Mouse (Mus musculus) limb, embryonic 14.5 days (tissue): Measurements from ENCODE around the gene Nfix. TPM values are rescaled to one million over a fixed set of nuclear protein-coding genes. Genes with fewer than 3 reads are reported as not detected.

ENCODE experiments used
- ATAC-seq: fragments of 200-750 bp; cut with Nextera tagmentation; 2 replicates; pipeline ENCODE4 v1.8.0; 2017; ENCODE audit warnings: low read depth, moderate number of reproducible peaks, moderate TSS enrichment; ENCODE audit not compliant: low FRiP score
- DNase-seq: peaks from one replicate; pipeline ENCODE4 v3.0.0-alpha.2; 2015; ENCODE audit warnings: low spot score
- H3K27ac ChIP-seq: fragments of 300-500 bp; sonication (generic); replicated peaks from 2 replicates; pipeline ENCODE4 v1.5.1; 2014; ENCODE audit warnings: low read depth, mild to moderate bottlenecking, low read length, moderate library complexity, mixed read lengths
- H3K27me3 ChIP-seq: fragments of 300-500 bp; sonication (generic); 2 replicates; pipeline ENCODE4 v1.6.1; 2014; ENCODE audit warnings: low read length, mixed read lengths; ENCODE audit not compliant: control insufficient read depth, insufficient read depth
- H3K36me3 ChIP-seq: fragments of 300-500 bp; sonication (generic); 2 replicates; pipeline ENCODE4 v1.6.1; 2014; ENCODE audit warnings: mild to moderate bottlenecking, low read length, moderate library complexity, mixed read lengths; ENCODE audit not compliant: control insufficient read depth, insufficient read depth
- H3K4me1 ChIP-seq: fragments of 300-500 bp; sonication (generic); 2 replicates; pipeline ENCODE4 v1.6.1; 2014; ENCODE audit warnings: antibody characterized with exemption, low read length, mixed read lengths; ENCODE audit not compliant: control insufficient read depth, insufficient read depth
- H3K4me2 ChIP-seq: fragments of 300-500 bp; sonication (generic); replicated peaks from 2 replicates; pipeline ENCODE4 v1.6.1; 2014; ENCODE audit warnings: low read depth, mild to moderate bottlenecking, low read length, moderate library complexity; ENCODE audit not compliant: severe bottlenecking
- H3K4me3 ChIP-seq: fragments of 300-500 bp; sonication (generic); replicated peaks from 2 replicates; pipeline ENCODE4 v1.5.1; 2014; ENCODE audit warnings: low read length
- H3K9ac ChIP-seq: fragments of 300-500 bp; sonication (generic); 2 replicates; pipeline ENCODE4 v1.6.1; 2014; ENCODE audit warnings: mild to moderate bottlenecking, low read depth, low read length, moderate library complexity; ENCODE audit not compliant: severe bottlenecking
- H3K9me3 ChIP-seq: fragments of 300-500 bp; sonication (generic); 2 replicates; pipeline ENCODE4 v1.6.1; 2016; ENCODE audit warnings: low read length; ENCODE audit not compliant: control insufficient read depth
- POLR2A ChIP-seq: fragments of 200-500 bp; IDR thresholded peaks from 2 replicates; pipeline ENCODE4 v1.8.0; 2012; ENCODE audit warnings: inconsistent platforms, mild to moderate bottlenecking, moderate library complexity, borderline replicate concordance; ENCODE audit not compliant: insufficient read depth, insufficient read length; ENCODE audit errors: extremely low read depth
- WGBS: fragments of 180-500 bp; shearing (Covaris S2); extraction: QIAGEN DNeasy Blood & Tissue Kit; methylation state at CpG from one replicate; pipeline ENCODE4 v1.1.7; 2014; 5-methylcytosine and 5-hydroxymethylcytosine counted together
- polyA plus RNA-seq, 2 experiments: library from polyadenylated mRNA; depleted of rRNA in 1 of 2; stranded (reverse) in 1 of 2; unstranded in 1 of 2; fragments of >200 nt; fragmentation: Nextera tagmentation in 1 of 2; extraction: Ambion mirVana in 1 of 2; gene quantifications; 2 replicates each; pipeline versions ENCODE4 v1.2.1 to v1.2.3; 2012 to 2014

The Nfix gene
- polyA plus RNA-seq, 2 experiments, result 81.2 to 100 TPM

DNA sequence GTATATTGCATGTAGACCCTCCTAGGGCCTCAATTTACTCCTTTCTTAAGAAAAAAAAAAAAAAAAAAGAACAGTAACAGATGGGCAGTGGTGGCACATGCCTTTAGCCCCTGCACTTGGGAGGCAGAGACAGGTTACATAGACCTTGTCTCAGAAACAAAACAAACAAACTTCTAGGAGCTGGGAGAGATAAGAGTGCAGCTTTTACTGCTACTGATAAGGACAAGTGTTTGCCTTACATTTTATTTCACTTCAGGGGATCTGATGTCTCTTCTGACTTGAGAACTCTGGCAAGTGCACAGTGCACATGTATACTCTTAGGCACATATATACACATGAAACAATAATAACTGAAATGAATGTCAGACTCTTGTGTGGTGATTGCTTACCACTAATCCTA is 142.9 kb downstream of the Nfix start:
- 0 out of 2 replicates have a peak overlapping the region, but pooled peaks have one; percentile 35 for H3K4me3 ChIP-seq
- H3K9ac ChIP-seq, result peak overlapping the region; percentile 57; the same call in 1 of the 2 replicates
- H3K9me3 ChIP-seq, result no peaks in the 10 kb centered on the region
- H3K27ac ChIP-seq, result peak overlapping the region; percentile 97
- H3K4me2 ChIP-seq, result peak overlapping the region; percentile 75
- no peaks in the 10 kb centered on the region for H3K36me3 ChIP-seq
- H3K27me3 ChIP-seq, result no peaks in the 10 kb centered on the region
- no peak for TF ChIP-seq POLR2A
- no peak for ATAC-seq
- peaks cover 55% of the 10 kb centered on the region for H3K4me1 ChIP-seq
- no peak for DNase-seq

GRCm38 (mm10) chr8:84656641-84657126 is 143.5 kb downstream of the Nfix start:
- H3K4me3 ChIP-seq, result peak overlapping the region; percentile 35
- H3K4me2 ChIP-seq, result peak overlapping the region; percentile 75
- peak overlapping the region; percentile 57 for H3K9ac ChIP-seq
- DNase-seq (peak; percentile 88), ATAC-seq (peak; percentile 63)
- 0% methylated on average over 23 of the region's 23 CpGs for WGBS
- no peaks in the 10 kb centered on the region for H3K36me3 ChIP-seq
- no peaks in the 10 kb centered on the region for H3K9me3 ChIP-seq
- no peaks in the 10 kb centered on the region for H3K27me3 ChIP-seq
- H3K27ac ChIP-seq, result peak overlapping the region; percentile 97
- TF ChIP-seq POLR2A, result no peak
- peaks cover 55% of the 10 kb centered on the region for H3K4me1 ChIP-seq

GRCm38 (mm10) chr8:84656191-84656525 is 144.0 kb downstream of the Nfix start:
- TF ChIP-seq POLR2A, result no peak
- Histone ChIP-seq H3K9ac (peak overlapping the region; percentile 57), H3K4me2 (peak overlapping the region; percentile 75), H3K4me3 (peak overlapping the region; percentile 35), H3K27ac (peak overlapping the region; percentile 97), H3K36me3 (no peaks in the 10 kb centered on the region), H3K27me3 (no peaks in the 10 kb centered on the region), H3K4me1 (peaks cover 55% of the 10 kb centered on the region), H3K9me3 (no peaks in the 10 kb centered on the region)
- peak; percentile 60 for ATAC-seq
- WGBS, result 1% methylated on average over 10 of the region's 10 CpGs
- DNase-seq, result peak; percentile 74

DNA sequence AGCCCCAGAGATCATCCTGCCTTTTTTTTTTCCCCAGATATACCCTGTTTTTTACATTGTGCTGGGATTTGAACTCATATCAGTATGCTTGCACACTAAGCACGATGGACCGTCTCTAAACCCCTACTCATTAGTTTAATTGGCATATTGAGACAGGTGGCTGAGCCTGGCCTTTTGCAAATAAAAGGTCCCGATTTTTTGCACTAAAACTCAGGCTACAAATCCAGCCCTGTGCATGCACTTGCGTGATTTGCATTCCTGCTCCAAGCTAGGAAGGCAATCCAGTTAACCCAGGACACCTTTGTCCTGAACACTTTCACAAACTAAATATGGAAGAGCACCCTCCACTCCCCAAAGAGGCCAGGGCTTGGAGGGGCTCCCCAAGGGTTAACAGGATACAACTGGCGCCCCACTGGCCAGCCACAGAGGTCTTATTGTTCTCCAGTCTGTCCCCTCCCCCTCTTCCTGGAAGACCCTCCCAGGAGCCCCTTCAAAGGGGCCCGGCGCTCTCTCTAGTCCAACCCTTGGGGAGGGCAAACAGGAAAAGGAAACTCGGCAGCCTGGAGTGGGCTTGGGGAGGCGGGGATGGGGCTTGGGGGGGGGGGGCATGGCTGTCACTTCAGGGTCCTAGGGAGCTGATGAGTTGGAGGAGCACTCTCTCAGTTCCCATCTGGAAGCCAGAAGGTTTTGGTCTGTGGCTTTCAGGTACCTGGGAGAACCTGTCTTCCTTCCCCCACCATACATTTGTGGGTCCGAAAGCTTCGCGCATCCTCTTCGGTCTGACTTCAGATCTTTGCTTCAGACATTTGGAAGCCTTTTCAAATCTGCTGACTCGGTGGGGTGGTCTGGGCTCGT is 144.6 kb downstream of the Nfix start:
- peak; percentile 83 for DNase-seq
- Histone ChIP-seq H3K27me3 (no peaks in the 10 kb centered on the region), H3K4me3 (peak overlapping the region; percentile 35), H3K36me3 (no peaks in the 10 kb centered on the region), H3K9ac (peak overlapping the region; percentile 57), H3K4me1 (peaks cover 50% of the 10 kb centered on the region), H3K4me2 (peak overlapping the region; percentile 75), H3K9me3 (no peaks in the 10 kb centered on the region), H3K27ac (peak overlapping the region; percentile 97)
- peak; percentile 50 for ATAC-seq
- TF ChIP-seq POLR2A, result 0 out of 2 replicates have a peak, but pooled peaks have one; percentile 13
- 1% methylated on average over 14 of the region's 15 CpGs for WGBS

DNA sequence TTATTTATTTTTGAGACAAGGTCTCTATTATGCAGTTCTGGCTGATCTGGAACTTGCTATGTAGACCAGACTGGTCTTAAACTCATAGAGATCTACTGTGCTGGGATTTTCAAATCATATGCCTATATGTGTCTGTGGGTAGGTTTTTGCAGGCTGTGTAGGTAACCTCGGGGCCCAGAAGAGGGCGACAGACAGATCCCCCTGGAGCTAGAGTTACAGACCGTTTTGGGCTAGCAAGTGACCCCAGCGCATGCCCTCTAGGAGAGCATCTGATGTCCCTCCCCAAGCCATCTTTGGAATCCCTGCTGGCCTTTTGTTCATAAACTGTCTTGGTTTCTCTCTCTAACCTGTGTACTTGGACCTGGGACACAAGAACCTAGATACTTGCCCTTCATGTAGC is 145.5 kb downstream of the Nfix start:
- Histone ChIP-seq H3K4me1 (peaks cover 42% of the 10 kb centered on the region), H3K4me3 (no peak overlapping the region), H3K9ac (no peak overlapping the region), H3K36me3 (no peaks in the 10 kb centered on the region), H3K9me3 (no peaks in the 10 kb centered on the region), H3K27me3 (no peaks in the 10 kb centered on the region), H3K4me2 (0 out of 2 replicates have a peak overlapping the region, but pooled peaks have one; percentile 75), H3K27ac (peak overlapping the region; percentile 97)
- DNase-seq (no peak), ATAC-seq (no peak)
- no peak for TF ChIP-seq POLR2A
- 28% methylated on average over 4 of the region's 4 CpGs for WGBS
